Mouse (Mus musculus) natural killer cell, adult 2 months (primary cell): ENCODE results near the gene B130006D01Rik.
A peak's percentile ranks its signal among the peaks of the same experiment; 100 is the strongest.

Experiments
- DNase-seq, 2 experiments: peaks; one replicate each; pipeline ENCODE4 v3.0.0; 2022; ENCODE audit warnings: low spot score in 2 of 2

Gene B130006D01Rik

GRCm38 (mm10) chr11:95723287-95723686 is at the start of gene B130006D01Rik:
TSS of gene B130006D01Rik (plus strand) at chr11:95723587.
- no peak for DNase-seq

- DNase-seq, result no peak
These were observed 47.9 kb upstream of the B130006D01Rik start for GRCm38 (mm10) chr11:95675498-95675897.

DNA sequence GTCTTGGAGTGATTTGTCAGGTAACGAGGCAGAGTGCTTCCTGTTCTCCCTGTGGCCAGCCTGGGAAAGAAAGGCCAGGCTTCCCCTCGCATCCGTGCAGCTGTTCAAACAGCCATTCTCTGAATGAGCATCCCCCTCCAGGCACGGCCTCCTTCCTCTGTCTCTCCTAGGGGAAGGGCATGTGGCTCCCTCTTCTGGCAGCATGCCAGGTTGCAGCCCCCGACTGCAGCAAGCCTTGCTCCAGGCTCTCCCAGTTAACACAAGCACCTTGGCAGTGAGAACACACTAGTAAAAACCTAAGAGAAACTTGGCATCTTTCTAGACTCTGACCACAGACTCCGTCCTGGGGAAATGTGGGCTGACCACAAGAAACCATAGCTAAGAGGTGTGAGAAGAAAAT is 47.1 kb upstream of the B130006D01Rik start:
- DNase-seq, result peak; percentile 46 to 58

- no peak for DNase-seq
These were observed 45.3 kb upstream of the B130006D01Rik start for GRCm38 (mm10) chr11:95677925-95678701.

- DNase-seq, result no peak
These were observed 41.3 kb upstream of the B130006D01Rik start for GRCm38 (mm10) chr11:95681995-95682601.

DNA sequence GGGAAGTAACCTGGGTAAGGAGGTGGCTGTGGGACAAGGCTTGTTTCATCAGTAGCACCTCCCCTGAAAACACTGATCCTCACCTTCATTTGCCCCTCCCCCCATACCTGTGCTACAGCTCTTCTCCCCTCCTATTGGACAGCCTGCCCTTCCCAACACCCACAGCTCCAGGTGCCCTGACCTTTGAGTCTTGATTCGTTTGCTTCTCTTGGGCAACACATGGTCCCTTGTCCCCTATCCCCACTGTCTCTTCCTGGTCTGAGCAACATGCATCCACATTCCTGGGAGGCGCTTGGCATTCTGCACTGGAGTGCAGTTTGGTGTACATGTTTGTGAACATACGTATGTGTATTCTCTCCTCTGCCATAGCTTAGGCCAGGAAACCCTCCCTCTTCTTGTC is 40.4 kb upstream of the B130006D01Rik start:
- no peak for DNase-seq

DNA sequence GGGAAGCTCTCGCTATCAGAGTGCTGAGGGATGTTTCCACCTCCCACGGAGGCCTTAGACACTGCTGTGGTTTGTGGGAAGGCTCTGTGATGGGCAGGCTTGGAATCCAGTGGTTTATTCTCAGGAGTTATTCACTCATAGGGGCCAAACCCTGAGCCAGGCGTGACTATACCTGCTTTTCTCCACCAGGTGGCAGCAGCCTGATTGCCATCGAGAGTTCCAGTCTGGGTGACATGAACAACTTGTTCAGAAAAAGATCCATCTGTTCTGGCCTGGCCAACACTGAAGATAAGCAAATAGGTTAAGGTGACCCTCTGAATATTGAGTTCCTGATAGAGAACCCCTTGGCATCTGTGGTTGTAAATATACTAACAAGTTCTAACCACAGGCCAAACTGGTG is 37.4 kb upstream of the B130006D01Rik start:
- peak; percentile 70 to 75 for DNase-seq

DNA sequence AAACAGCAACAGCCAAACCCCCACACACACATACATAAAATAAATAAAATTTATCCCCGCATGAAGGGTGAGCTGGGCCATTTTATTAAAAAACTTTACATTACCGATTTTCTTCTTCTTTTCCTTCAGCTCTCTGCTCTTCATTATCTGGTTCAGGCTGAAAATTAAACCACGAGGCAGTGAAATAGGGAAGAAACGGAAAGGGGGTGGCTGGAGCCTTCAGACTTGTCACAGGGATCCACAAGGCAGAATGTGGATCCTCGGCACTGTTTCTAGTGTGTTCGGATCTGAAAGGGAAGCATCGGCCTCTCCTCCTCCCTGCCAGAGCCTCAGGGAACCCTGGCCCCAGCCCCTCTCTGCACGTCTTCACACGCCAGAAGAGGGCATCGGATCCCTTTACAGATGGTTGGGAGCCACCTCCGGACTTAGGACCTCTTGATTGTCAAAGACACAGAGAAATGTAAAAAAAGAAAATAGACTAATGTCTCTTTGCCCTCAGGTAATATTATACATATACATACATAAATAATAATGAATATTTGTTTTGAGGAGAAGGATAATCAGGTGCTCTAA is 36.2 kb upstream of the B130006D01Rik start:
- no peak for DNase-seq

DNA sequence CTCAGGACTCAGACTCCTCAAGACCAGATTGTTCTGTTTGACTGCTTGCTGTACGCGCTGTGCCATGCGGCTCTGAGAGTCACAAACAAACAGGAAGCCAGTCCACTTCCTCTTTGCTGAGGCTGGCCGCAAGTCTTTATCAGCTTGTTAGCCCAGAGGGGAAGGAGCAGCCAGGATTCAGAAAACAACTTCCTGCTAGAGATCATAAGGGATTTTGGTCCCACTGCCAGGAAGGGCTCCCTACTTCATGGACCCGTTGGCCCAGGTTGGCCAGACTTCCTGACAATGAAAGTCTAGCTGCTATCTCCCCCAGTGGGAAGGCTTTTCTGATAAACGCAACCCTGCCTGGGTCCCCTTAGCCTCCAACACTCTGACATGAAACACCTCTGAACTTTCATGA is 34.9 kb upstream of the B130006D01Rik start:
- peak; percentile 75 to 76 for DNase-seq

- peak; percentile 68 to 79 for DNase-seq
These were observed 34.4 kb upstream of the B130006D01Rik start for GRCm38 (mm10) chr11:95688981-95689380.

DNA sequence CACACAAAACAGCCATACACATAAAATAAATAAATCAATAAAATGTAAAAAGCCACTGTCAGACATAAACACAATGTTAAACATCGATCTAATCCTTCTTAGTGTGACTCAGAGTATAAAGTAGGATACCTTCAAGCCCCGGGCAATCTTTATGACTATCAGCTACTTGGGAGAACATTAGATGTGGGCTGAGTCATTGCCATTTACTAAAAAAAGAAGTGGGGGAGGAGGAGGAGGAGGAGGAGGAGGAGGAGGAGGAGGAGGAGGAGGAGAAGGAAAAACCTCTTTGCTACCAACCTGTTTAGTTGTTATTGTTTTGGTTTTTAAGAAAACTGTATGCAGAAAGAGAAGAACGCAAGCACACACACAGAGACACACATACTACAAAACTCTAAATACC is 33.8 kb upstream of the B130006D01Rik start:
- DNase-seq, result no peak

- no peak for DNase-seq
These were observed 24.8 kb upstream of the B130006D01Rik start for GRCm38 (mm10) chr11:95698541-95698940.

DNA sequence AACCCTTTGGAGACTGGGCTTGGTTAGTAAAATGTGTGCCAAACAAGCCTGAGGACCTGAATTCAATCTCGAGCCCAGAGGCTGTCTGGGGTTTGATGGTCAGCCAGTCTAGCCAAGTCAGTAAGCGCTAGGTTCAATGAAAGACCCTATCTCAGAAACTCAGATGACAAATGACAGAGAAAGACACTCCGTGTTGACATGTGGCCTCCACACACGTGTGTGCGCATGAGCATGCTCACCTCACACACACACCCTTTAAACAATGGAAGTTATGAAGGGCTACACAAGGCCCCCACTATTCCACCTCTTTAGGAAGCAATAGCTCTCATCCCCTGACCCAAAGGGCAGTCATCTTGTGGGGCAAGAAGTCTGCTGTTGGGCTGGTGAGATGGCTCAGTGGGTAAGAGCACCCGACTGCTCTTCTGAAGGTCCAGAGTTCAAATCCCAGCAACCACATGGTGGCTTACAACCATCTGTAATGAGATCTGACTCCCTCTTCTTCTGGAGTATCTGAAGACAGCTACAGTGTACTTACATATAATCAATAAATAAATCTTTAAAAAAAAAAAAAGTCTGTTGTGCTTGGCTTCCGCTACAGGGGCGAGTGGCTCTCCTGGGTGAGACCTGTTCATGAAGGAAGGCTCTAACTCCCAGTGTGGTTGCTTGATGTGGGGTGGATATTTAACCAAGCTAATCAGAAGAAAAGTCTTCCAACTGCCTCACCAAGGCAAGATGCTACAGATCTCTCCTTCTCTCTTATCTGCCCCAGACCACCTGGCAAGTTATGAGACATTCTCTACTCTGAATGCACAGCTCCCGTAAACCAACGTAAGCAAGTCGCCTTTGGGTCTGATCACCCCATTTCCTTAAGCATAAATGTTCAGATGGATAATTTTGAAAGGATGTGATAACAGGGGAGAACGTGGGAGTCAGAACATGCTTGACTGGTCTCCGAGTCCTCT is 22.3 kb upstream of the B130006D01Rik start:
- no peak for DNase-seq

- DNase-seq, result no peak
These were observed 19.1 kb upstream of the B130006D01Rik start for GRCm38 (mm10) chr11:95704032-95704969.

GRCm38 (mm10) chr11:95704970-95705330 is 18.4 kb upstream of the B130006D01Rik start:
- no peak for DNase-seq

DNA sequence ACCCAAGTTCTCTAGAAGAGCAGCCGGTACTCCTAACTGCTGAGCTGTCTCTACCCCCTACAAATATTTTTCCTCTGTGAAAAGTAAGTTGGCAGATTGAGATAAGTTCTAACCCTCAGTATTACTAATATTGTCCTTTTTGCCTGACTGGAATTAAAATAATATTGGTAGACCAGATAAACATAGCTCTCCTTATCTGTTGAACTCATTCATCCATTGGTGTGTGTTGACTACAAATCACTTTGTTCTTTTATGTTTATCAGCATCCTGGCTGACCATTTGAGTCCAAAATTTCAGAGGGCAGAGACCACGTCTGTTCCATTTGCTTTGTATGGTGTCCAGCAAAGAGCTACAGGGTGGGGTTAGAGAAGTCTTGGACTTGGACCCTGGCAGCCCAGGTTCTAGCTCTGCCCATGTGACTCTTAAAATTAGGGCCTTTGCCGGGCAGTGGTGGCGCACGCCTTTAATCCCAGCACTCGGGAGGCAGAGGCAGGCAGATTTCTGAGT is 13.8 kb upstream of the B130006D01Rik start:
- no peak for DNase-seq

DNA sequence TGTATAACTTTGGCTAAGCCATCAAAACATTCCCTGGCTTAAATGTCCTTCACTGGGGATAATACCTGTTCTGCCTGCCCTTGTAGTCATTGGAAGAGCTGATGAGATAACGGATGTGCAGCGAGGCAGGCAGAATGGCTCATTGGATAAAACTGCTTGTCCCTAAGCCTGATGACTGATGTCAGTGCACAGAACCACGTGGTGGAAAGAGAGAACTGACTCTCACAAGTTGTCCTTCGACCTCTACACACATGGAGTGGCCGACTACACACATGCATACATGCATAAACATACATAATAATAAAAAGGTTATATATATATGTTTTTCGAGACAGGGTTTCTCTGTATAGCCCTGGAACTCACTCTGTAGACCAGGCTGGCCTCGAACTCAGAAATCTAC is 12.9 kb upstream of the B130006D01Rik start:
- DNase-seq, result no peak

DNA sequence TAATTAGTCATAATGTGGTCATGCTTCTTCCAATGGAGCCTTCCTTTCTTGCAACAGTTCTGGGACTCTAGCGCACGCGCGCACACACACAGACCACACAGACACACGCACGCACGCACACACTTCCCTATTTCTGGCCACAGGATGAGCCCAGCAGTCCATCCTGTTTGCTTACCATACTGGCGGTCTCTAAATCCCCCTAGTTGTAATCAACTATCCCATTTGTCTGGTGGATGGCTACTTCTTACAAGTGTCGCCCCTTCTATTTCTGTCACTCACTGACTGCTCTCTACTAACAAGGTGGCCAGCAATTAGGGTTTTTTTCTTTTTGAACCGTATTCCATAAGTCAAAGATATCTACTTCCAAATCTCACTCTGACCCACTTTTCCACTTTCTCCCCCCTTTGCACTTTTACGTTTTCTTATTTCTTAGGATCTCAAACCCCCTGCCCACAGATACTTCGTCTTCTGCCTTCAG is 11.3 kb upstream of the B130006D01Rik start:
- DNase-seq, result no peak

DNA sequence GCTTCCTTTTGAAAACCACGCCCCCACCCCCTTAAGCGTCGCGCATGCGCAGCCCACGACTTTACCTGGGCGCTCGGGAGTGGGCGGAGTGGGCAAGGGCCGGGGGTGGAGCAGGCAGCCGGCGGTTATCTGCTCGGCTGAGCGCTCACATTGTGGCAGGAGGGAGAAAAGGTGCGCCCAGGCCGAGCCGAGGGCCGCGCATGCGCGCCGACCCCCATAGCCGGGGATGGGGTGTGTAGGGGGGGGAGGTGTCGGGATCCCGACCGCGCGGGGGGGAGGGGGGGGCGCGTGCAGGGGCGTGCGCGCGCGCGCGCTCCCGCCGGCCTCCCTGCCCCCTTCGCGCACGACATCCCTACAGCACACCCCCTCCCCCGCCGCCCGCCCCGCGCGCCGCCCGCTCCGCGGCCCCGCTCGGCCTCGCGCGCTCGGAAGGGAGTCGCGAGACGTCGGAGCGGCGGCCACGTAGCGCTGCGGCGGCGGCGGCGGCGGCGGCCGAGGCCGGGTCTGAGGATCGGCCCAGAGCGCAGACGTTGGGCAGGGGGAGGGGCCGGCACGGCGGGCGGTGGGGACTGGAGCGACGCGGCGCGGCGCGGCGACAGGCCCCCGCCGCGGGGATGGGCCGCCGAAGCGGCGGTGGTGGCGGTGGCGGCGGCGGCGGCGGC is 10.7 kb upstream of the B130006D01Rik start, which contains the start of gene Zfp652:
TSS of gene Zfp652 (plus strand) at position 111 of the 662 bp plus-strand sequence.
- DNase-seq, result peak; percentile 81 to 93
